Mouse (Mus musculus) midbrain, embryonic 11.5 days (tissue): ENCODE measurements around the gene Olfr141. TPM values are rescaled to one million over a fixed set of nuclear protein-coding genes. Genes with fewer than 3 reads are reported as not detected.

Experiments used
- ATAC-seq: fragments of 200-750 bp; cut with Nextera tagmentation; 2 replicates; pipeline ENCODE4 v1.8.0; 2017; ENCODE audit warnings: moderate TSS enrichment, moderate library complexity; ENCODE audit not compliant: low FRiP score
- DNase-seq: peaks from one replicate; pipeline ENCODE4 v3.0.0; 2015; ENCODE audit warnings: low spot score; ENCODE audit errors: missing footprints
- H3K27ac ChIP-seq: fragments of 300-500 bp; sonication (generic); 2 replicates; pipeline ENCODE4 v1.5.1; 2014; ENCODE audit warnings: low read depth, low read length
- H3K27me3 ChIP-seq: fragments of 300-500 bp; sonication (generic); 2 replicates; pipeline ENCODE4 v1.6.1; 2014; ENCODE audit warnings: mild to moderate bottlenecking, low read length, moderate library complexity, mixed read lengths; ENCODE audit not compliant: control insufficient read depth, insufficient read depth
- H3K36me3 ChIP-seq: fragments of 300-500 bp; sonication (generic); 2 replicates; pipeline ENCODE4 v1.6.1; 2014; ENCODE audit warnings: mild to moderate bottlenecking, low read length, moderate library complexity, mixed read lengths; ENCODE audit not compliant: control insufficient read depth, insufficient read depth
- H3K4me1 ChIP-seq: fragments of 300-500 bp; sonication (generic); 2 replicates; pipeline ENCODE4 v1.6.1; 2014; ENCODE audit warnings: low read length; ENCODE audit not compliant: control insufficient read depth, insufficient read depth
- H3K4me2 ChIP-seq: fragments of 300-500 bp; sonication (generic); 2 replicates; pipeline ENCODE4 v1.6.1; 2014; ENCODE audit warnings: mild to moderate bottlenecking, moderate library complexity
- H3K4me3 ChIP-seq: fragments of 300-500 bp; sonication (generic); 2 replicates; pipeline ENCODE4 v1.5.1; 2014; ENCODE audit warnings: low read depth, low read length
- H3K9ac ChIP-seq: fragments of 300-500 bp; sonication (generic); 2 replicates; pipeline ENCODE4 v1.6.1; 2014; ENCODE audit warnings: low read length
- H3K9me3 ChIP-seq: fragments of 300-500 bp; sonication (generic); 2 replicates; pipeline ENCODE4 v1.6.1; 2016; ENCODE audit warnings: low read length; ENCODE audit not compliant: control insufficient read depth
- WGBS: fragments of 180-500 bp; shearing (Covaris S2); extraction: QIAGEN DNeasy Blood & Tissue Kit; methylation state at CpG from one replicate; pipeline ENCODE4 v1.1.7; 2014; 5-methylcytosine and 5-hydroxymethylcytosine counted together
- polyA plus RNA-seq: library from polyadenylated mRNA; unstranded; fragments of >200 nt; fragmentation: Nextera tagmentation; extraction: Ambion mirVana; gene quantifications from 2 replicates; pipeline ENCODE4 v1.2.1, GENCODE M21; 2014

The Olfr141 gene
- not detected in 2 replicates for polyA plus RNA-seq

DNA sequence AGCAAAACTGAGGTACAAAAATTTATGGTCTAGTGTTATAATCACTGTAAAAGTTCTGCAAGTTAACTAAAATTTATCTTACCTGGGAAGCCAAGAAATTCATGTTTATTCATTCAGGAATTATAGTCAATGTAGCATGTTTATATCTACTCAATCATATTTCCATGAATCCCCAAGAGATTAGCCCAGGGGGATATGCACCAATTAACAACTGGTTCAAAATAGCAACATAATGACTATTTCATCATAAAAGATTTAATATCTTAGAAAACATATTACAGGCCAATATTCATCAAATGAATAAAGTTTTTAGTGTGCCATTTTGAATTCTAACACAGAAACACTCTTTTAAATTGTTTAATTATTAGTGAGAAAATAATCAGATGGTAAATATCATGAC is at the start of gene Olfr141:
Olfr141 (minus strand) TSS at position 101 of the 400 bp plus-strand sequence.
- no peak for ATAC-seq
- Histone ChIP-seq H3K27me3 (no peaks in the 10 kb centered on the region), H3K36me3 (no peaks in the 10 kb centered on the region), H3K9ac (no peak within 1 kb of the TSS), H3K4me1 (no peaks in the 10 kb centered on the region), H3K9me3 (no peaks in the 10 kb centered on the region), H3K4me3 (no peak within 1 kb of the TSS), H3K4me2 (no peak within 1 kb of the TSS), H3K27ac (no peak within 1 kb of the TSS)
- no peak for DNase-seq

DNA sequence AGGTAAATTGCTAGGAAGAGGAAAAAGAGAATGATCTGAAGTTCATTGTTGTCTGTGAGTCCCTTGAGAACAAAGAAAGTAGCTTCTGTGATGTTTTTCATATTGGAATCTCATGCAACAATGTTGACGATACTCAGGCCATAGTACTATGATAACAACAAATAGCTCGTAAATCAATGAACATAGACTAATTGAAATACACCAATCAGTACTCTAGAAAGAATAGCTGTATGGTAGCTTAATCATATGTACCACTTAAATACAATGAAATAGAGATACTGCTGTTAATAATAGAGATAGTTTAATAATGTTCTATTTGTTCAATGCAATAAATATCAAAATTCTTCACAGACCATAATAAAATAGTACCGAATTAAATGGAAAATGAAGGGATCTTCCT is 41.8 kb upstream of the Olfr141 start, which contains the start of gene Olfr1095:
Olfr1095 (minus strand) TSS at position 101 of the 400 bp plus-strand sequence.
- Histone ChIP-seq H3K36me3 (no peaks in the 10 kb centered on the region), H3K27me3 (no peaks in the 10 kb centered on the region), H3K9ac (no peak within 1 kb of the TSS), H3K27ac (no peak within 1 kb of the TSS), H3K4me1 (no peaks in the 10 kb centered on the region), H3K9me3 (no peaks in the 10 kb centered on the region), H3K4me3 (no peak within 1 kb of the TSS), H3K4me2 (no peak within 1 kb of the TSS)
- 90% methylated on average over 3 of the region's 3 CpGs for WGBS
- DNase-seq = no peak
- ATAC-seq = no peak

- no peak within 1 kb of the TSS for H3K4me2 ChIP-seq
- no peaks in the 10 kb centered on the region for H3K36me3 ChIP-seq
- DNase-seq = no peak
- no peak within 1 kb of the TSS for H3K9ac ChIP-seq
- H3K9me3 ChIP-seq = no peaks in the 10 kb centered on the region
- H3K27ac ChIP-seq = no peak within 1 kb of the TSS
- H3K4me3 ChIP-seq = no peak within 1 kb of the TSS
- H3K27me3 ChIP-seq = no peaks in the 10 kb centered on the region
- no peaks in the 10 kb centered on the region for H3K4me1 ChIP-seq
- no peak for ATAC-seq
These were observed 14.5 kb upstream of the Olfr141 start, which contains the start of gene Olfr1094 for GRCm38 (mm10) chr2:86824363-86824762. Gene Olfr1094 (plus strand): TSS chr2:86824663.

DNA sequence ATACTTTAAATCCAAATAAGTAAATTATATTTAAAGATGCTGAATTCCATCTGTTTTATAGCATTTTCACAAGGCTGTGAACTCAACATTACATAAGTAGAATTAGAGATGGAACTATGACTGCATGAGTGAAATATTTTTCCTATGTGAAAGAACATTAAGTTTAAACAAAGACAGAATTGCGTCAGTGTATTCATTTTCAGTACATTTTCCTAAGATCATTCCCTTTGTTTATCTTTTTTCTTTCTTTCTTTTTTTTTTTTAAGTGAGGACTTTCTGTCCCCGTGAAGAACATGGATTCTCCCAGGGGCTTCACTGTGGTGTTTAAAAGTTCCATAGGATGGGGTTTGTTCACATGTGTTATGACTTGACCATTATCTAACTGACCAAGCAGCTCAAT is 27.6 kb downstream of the Olfr141 start, which contains the start of gene Olfr1093:
Olfr1093 (plus strand) TSS at position 301 of the 400 bp plus-strand sequence.
- Histone ChIP-seq H3K4me3 (no peak within 1 kb of the TSS), H3K9me3 (no peaks in the 10 kb centered on the region), H3K36me3 (no peaks in the 10 kb centered on the region), H3K27ac (no peak within 1 kb of the TSS), H3K4me2 (no peak within 1 kb of the TSS), H3K9ac (no peak within 1 kb of the TSS), H3K27me3 (no peaks in the 10 kb centered on the region), H3K4me1 (no peaks in the 10 kb centered on the region)
- 87% methylated on average over 2 of the region's 2 CpGs for WGBS
- DNase-seq = no peak
- no peak for ATAC-seq

- no peak overlapping the region for H3K4me2 ChIP-seq
- no peaks in the 10 kb centered on the region for H3K4me1 ChIP-seq
- no peaks in the 10 kb centered on the region for H3K9me3 ChIP-seq
- H3K9ac ChIP-seq = no peak overlapping the region
- no peak overlapping the region for H3K4me3 ChIP-seq
- 91% methylated on average over 6 of the region's 6 CpGs for WGBS
- H3K27me3 ChIP-seq = no peaks in the 10 kb centered on the region
- H3K27ac ChIP-seq = no peak overlapping the region
- no peaks in the 10 kb centered on the region for H3K36me3 ChIP-seq
- ATAC-seq (no peak), DNase-seq (no peak)
These were observed 48.8 kb downstream of the Olfr141 start for GRCm38 (mm10) chr2:86761050-86761449.

- Histone ChIP-seq H3K9ac (no peak within 1 kb of the TSS), H3K4me2 (no peak within 1 kb of the TSS), H3K4me3 (no peak within 1 kb of the TSS), H3K9me3 (no peaks in the 10 kb centered on the region), H3K36me3 (no peaks in the 10 kb centered on the region), H3K27me3 (no peaks in the 10 kb centered on the region), H3K4me1 (no peaks in the 10 kb centered on the region), H3K27ac (no peak within 1 kb of the TSS)
- DNase-seq = no peak
- 89% methylated on average over 1 of the region's 1 CpGs for WGBS
- ATAC-seq = no peak
These were observed 50.9 kb downstream of the Olfr141 start, which contains the start of gene Olfr1090 for GRCm38 (mm10) chr2:86758893-86759292. Gene Olfr1090 (minus strand): TSS chr2:86758993.

Other genes with a start within 250 kb of the Olfr141 start
- gene Olfr1082, start 211.1 kb downstream of the Olfr141 start, polyA plus RNA-seq = not detected in 2 replicates
- not detected in 2 replicates for gene Olfr1084, start 170.3 kb downstream of the Olfr141 start, polyA plus RNA-seq
- gene Olfr1085, start 148.0 kb downstream of the Olfr141 start, polyA plus RNA-seq = not detected in 2 replicates
- not detected in 2 replicates for gene Olfr1086, start 129.9 kb downstream of the Olfr141 start, polyA plus RNA-seq
- not detected in 2 replicates for gene Olfr1087, start 111.6 kb downstream of the Olfr141 start, polyA plus RNA-seq
- gene Olfr1089, start 76.3 kb downstream of the Olfr141 start, polyA plus RNA-seq = not detected in 2 replicates
- not detected in 2 replicates for gene Olfr1090, start 51.0 kb downstream of the Olfr141 start, polyA plus RNA-seq
- gene Olfr1093, start 27.5 kb downstream of the Olfr141 start, polyA plus RNA-seq = not detected in 2 replicates
- gene Olfr1094, start 14.6 kb upstream of the Olfr141 start, polyA plus RNA-seq = not detected in 2 replicates
- gene Olfr1095, start 41.7 kb upstream of the Olfr141 start, polyA plus RNA-seq = not detected in 2 replicates
- not detected in 2 replicates for gene Gm13723, start 64.8 kb upstream of the Olfr141 start, polyA plus RNA-seq
- gene Olfr1097, start 82.2 kb upstream of the Olfr141 start, polyA plus RNA-seq = not detected in 2 replicates
- gene Olfr1098, start 114.5 kb upstream of the Olfr141 start, polyA plus RNA-seq = not detected in 2 replicates
- gene Olfr1099, start 150.7 kb upstream of the Olfr141 start, polyA plus RNA-seq = not detected in 2 replicates
- gene Olfr1100, start 169.9 kb upstream of the Olfr141 start, polyA plus RNA-seq = not detected in 2 replicates
- gene Olfr1101, start 181.2 kb upstream of the Olfr141 start, polyA plus RNA-seq = not detected in 2 replicates
- gene Olfr1102, start 188.4 kb upstream of the Olfr141 start, polyA plus RNA-seq = not detected in 2 replicates
- not detected in 2 replicates for gene Olfr1104, start 217.1 kb upstream of the Olfr141 start, polyA plus RNA-seq
- gene Olfr1105, start 226.5 kb upstream of the Olfr141 start, polyA plus RNA-seq = not detected in 2 replicates
- not detected in 2 replicates for gene Olfr1106, start 242.3 kb upstream of the Olfr141 start, polyA plus RNA-seq